Mouse (Mus musculus) regulatory T cell (primary cell): ENCODE data around the gene Aga.

ENCODE experiments used
- in situ Hi-C: fragments of 300-600 bp; cut with MboI, MseI; formaldehyde crosslinking; loops from one replicate; pipeline ENCODE4 v1.15.1; 2025; ENCODE audit warnings: high pct_unique_total_duplicates

Aga gene

GRCm38 (mm10) chr8:53511551-53512127 is at the start of gene Aga:
Aga (plus strand) TSS chr8:53511727.
- in situ Hi-C loops: loop anchor here (10.0 kb wide), 1 partner anchor 983 kb away; no protein-coding TSS in a partner anchor

DNA sequence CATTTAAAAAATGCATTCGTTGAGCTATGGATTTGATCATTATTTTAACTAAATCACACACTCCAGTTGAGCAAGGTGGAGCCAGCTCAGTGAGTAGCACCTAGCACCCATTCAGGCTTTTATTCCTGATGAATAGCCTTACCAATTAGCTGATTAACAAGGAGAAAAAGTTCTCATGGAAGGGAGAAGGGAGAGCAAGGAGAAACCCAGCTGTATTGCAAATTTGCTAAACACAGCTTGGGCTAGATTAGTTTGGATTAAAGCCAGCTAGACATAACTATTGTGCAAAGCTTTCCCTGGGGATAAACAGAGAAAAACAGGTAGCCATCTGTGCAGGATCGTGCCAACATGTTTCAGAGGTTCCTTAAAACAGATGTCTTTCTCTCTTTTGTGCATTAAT is 22.5 kb upstream of the Aga start:
- in situ Hi-C loops: no loop called here

DNA sequence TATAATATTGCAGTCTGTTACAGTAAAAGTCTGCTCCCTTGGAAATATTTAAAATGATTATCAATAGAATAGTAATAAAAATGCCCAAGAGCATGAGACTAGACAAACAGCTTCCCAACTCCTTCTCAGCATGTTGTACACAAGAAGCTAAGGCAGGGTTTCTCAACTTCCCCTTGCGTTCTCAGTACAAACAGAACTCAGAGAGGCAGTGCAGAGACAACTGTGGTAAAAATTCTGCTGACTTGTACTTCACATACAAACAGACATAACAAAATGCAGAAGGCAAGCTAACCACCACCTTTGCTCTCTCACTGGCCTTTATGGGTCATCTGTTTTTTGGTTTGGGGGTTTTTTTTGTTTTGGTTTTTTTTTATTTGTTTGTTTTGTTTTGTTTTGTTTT is 15.3 kb upstream of the Aga start:
- in situ Hi-C loops: no loop called here

- in situ Hi-C loops: no loop called here
Measured at GRCm38 (mm10) chr8:53496885-53497326, 14.6 kb upstream of the Aga start.

DNA sequence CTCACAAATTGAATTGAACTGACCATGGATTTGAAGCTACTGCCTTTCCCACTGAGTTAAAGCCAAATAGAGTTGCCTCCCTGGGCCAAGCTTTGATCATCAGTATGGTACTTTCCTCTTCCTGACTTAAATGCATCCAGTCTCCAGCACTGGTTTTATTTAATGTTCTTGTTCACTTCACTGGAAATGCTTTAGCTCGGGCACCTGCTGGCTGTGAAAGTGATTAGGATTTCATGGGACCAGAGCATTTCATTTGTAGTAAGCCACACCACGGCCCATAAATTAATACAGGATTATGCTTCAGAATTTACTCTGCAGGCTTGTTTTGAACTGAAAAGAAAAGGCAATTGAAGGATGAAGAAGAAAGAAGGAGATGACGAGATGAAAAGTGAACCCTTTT is 26.5 kb downstream of the Aga start:
- in situ Hi-C loops: loop anchor here (25.0 kb wide), 1 partner anchor 1149 kb away; no protein-coding TSS in a partner anchor

DNA sequence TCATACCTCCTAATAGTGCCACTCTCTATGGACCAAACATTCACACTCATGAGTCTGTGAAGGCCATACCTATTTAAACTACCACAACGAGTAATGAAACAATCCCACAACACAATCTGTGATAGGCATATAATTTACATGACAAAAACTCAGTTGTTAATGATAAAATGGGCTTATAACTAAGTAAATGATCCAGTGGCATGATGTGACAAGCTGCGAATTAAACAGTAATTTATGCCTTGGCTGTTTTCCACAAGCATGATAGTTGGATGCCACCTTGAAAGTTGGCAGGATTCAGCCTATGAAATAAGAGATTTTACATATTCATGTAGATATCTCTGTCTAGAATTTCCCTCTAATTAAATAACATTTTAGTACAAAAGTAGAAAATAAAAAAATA is 28.1 kb downstream of the Aga start:
- in situ Hi-C loops: loop anchor here (25.0 kb wide), 1 partner anchor 1148 kb away; no protein-coding TSS in a partner anchor

GRCm38 (mm10) chr8:53562441-53563040 is 51.0 kb downstream of the Aga start:
- in situ Hi-C loops: no loop called here

DNA sequence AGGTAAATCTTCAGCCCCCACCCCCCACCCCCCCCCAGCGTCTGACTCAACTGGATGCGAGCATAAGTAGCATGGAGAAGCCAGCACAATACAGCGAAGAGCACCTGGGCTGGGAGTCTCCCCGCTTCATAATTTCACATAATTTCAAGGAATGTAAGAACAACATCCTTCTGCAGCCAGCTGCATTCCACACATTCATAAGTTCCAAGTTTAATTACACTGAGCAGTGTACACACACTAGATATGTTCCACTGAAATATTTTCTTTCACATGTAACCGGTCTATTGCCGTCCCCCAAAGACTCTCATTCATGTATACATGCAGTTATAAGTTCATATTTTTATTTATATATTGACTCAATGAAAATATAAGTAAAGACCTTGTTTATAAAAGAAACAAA is 54.7 kb downstream of the Aga start:
- in situ Hi-C loops: no loop called here
